Mouse (Mus musculus) cerebellum, adult 9-10 months (tissue): ENCODE results near the gene Mpped2.

ENCODE experiments used
- DNase-seq: peaks from one replicate; pipeline ENCODE4 v3.0.0; 2022

Mpped2 gene

GRCm38 (mm10) chr2:106692783-106693701 is at the start of gene Mpped2:
Gene Mpped2, plus strand, starts transcription at chr2:106693269.
- DNase-seq, result peak; percentile 71

- DNase-seq, result peak; percentile 37
Measured at GRCm38 (mm10) chr2:106644782-106645181, 48.3 kb upstream of the Mpped2 start.

- peak; percentile 92 for DNase-seq
Measured at GRCm38 (mm10) chr2:106649686-106650570, 43.1 kb upstream of the Mpped2 start.

- no peak for DNase-seq
Measured at GRCm38 (mm10) chr2:106652151-106652550, 40.9 kb upstream of the Mpped2 start.

- DNase-seq, result no peak
Measured at GRCm38 (mm10) chr2:106652741-106653140, 40.3 kb upstream of the Mpped2 start.

- no peak for DNase-seq
Measured at GRCm38 (mm10) chr2:106653261-106653660, 39.8 kb upstream of the Mpped2 start.

GRCm38 (mm10) chr2:106655271-106655670 is 37.8 kb upstream of the Mpped2 start:
- no peak for DNase-seq

- DNase-seq, result no peak
Measured at GRCm38 (mm10) chr2:106665271-106665670, 27.8 kb upstream of the Mpped2 start.

GRCm38 (mm10) chr2:106674319-106674718 is 18.8 kb upstream of the Mpped2 start:
- no peak for DNase-seq

GRCm38 (mm10) chr2:106677449-106677848 is 15.6 kb upstream of the Mpped2 start:
- no peak for DNase-seq

- DNase-seq, result no peak
Measured at GRCm38 (mm10) chr2:106679720-106680455, 13.2 kb upstream of the Mpped2 start.

- no peak for DNase-seq
Measured at GRCm38 (mm10) chr2:106683185-106683831, 9.8 kb upstream of the Mpped2 start.

GRCm38 (mm10) chr2:106683832-106684231 is 9.2 kb upstream of the Mpped2 start:
- DNase-seq, result no peak

- no peak for DNase-seq
Measured at GRCm38 (mm10) chr2:106691753-106692363, 1.2 kb upstream of the Mpped2 start.

- DNase-seq, result no peak
Measured at GRCm38 (mm10) chr2:106692405-106692782, 675 bp upstream of the Mpped2 start.

GRCm38 (mm10) chr2:106693702-106694566 is 865 bp downstream of the Mpped2 start:
- DNase-seq, result peak; percentile 62

GRCm38 (mm10) chr2:106694567-106694885 is 1.5 kb downstream of the Mpped2 start:
- DNase-seq, result no peak

GRCm38 (mm10) chr2:106694886-106695733 is 2.0 kb downstream of the Mpped2 start:
- peak; percentile 62 for DNase-seq

GRCm38 (mm10) chr2:106695734-106696022 is 2.6 kb downstream of the Mpped2 start:
- DNase-seq, result no peak

GRCm38 (mm10) chr2:106696372-106696771 is 3.3 kb downstream of the Mpped2 start:
- no peak for DNase-seq
